Mouse (Mus musculus): ENCODE data around the gene Prss8. TPM values are rescaled to one million over a fixed set of nuclear protein-coding genes. Genes with fewer than 3 reads are reported as not detected.
A peak's percentile ranks its signal among the peaks of the same experiment; 100 is the strongest.
"Not testable (repeated sequence)": the region's sequence is repeated elsewhere in the genome, so short reads cannot be mapped to it uniquely, and the experiment has no call there.

The Prss8 gene
- polyA plus RNA-seq, 1 experiment from 2014 or later: 48.8 TPM

- no peaks in the 10 kb centered on the region for H3K27me3 ChIP-seq (ENCODE audit: insufficient read depth, low read length)
- peak; percentile 29; the same call in 1 of the 2 replicates for TF ChIP-seq CTCF (IDR thresholded peaks at IDR 0.05; ENCODE audit: low read depth)
- DNase-seq (peak; percentile 92), ATAC-seq (ENCODE audit: insufficient read depth) (peak; percentile 95)
- H3K4me2 ChIP-seq: peak within 1 kb of the TSS; percentile 85
- H3K9ac ChIP-seq: peak within 1 kb of the TSS; percentile 92
- no peaks in the 10 kb centered on the region for H3K9me3 ChIP-seq (ENCODE audit: low read depth, low read length)
- H3K4me1 ChIP-seq (ENCODE audit: insufficient read depth): no peaks in the 10 kb centered on the region
- peak within 1 kb of the TSS; percentile 87 for H3K27ac ChIP-seq (ENCODE audit: low read depth)
- 4% methylated on average over 38 of the region's 38 CpGs for WGBS
- H3K4me3 ChIP-seq (ENCODE audit: low read depth, low read length): peak within 1 kb of the TSS; percentile 77
- H3K36me3 ChIP-seq (ENCODE audit: insufficient read depth): peaks cover 41% of the 10 kb centered on the region
Measured at GRCm38 (mm10) chr7:127903971-127904796, 25.7 kb downstream of the Prss8 start, which contains the start of gene Bckdk. Bckdk (plus strand) TSS chr7:127904082.

- DNase-seq (no peak), ATAC-seq (ENCODE audit: insufficient read depth) (no peak)
- Histone ChIP-seq H3K4me3 (ENCODE audit: low read depth, low read length) (no peak overlapping the region), H3K27ac (ENCODE audit: low read depth) (no peak overlapping the region), H3K9ac (no peak overlapping the region), H3K36me3 (ENCODE audit: insufficient read depth) (peaks cover 17% of the 10 kb centered on the region), H3K9me3 (ENCODE audit: low read depth, low read length) (no peaks in the 10 kb centered on the region), H3K4me1 (ENCODE audit: insufficient read depth) (no peaks in the 10 kb centered on the region), H3K4me2 (no peak overlapping the region), H3K27me3 (ENCODE audit: insufficient read depth, low read length) (no peaks in the 10 kb centered on the region)
- no peak for TF ChIP-seq CTCF (IDR thresholded peaks at IDR 0.05; ENCODE audit: low read depth)
- WGBS: 70% methylated on average over 2 of the region's 2 CpGs
Measured at GRCm38 (mm10) chr7:127901772-127902171, 28.1 kb downstream of the Prss8 start.

- no peak overlapping the region for H3K4me3 ChIP-seq (ENCODE audit: low read depth, low read length)
- no peak overlapping the region for H3K4me2 ChIP-seq
- H3K9ac ChIP-seq: no peak overlapping the region
- H3K27ac ChIP-seq (ENCODE audit: low read depth): no peak overlapping the region
- no peaks in the 10 kb centered on the region for H3K4me1 ChIP-seq (ENCODE audit: insufficient read depth)
- no peak for TF ChIP-seq CTCF (IDR thresholded peaks at IDR 0.05; ENCODE audit: low read depth)
- no peak for ATAC-seq (ENCODE audit: insufficient read depth)
- no peaks in the 10 kb centered on the region for H3K27me3 ChIP-seq (ENCODE audit: insufficient read depth, low read length)
- H3K9me3 ChIP-seq (ENCODE audit: low read depth, low read length): no peaks in the 10 kb centered on the region
- WGBS: 31% methylated on average over 7 of the region's 7 CpGs
- H3K36me3 ChIP-seq (ENCODE audit: insufficient read depth): no peaks in the 10 kb centered on the region
- DNase-seq: no peak
Measured at GRCm38 (mm10) chr7:127899997-127900396, 29.9 kb downstream of the Prss8 start.

DNA sequence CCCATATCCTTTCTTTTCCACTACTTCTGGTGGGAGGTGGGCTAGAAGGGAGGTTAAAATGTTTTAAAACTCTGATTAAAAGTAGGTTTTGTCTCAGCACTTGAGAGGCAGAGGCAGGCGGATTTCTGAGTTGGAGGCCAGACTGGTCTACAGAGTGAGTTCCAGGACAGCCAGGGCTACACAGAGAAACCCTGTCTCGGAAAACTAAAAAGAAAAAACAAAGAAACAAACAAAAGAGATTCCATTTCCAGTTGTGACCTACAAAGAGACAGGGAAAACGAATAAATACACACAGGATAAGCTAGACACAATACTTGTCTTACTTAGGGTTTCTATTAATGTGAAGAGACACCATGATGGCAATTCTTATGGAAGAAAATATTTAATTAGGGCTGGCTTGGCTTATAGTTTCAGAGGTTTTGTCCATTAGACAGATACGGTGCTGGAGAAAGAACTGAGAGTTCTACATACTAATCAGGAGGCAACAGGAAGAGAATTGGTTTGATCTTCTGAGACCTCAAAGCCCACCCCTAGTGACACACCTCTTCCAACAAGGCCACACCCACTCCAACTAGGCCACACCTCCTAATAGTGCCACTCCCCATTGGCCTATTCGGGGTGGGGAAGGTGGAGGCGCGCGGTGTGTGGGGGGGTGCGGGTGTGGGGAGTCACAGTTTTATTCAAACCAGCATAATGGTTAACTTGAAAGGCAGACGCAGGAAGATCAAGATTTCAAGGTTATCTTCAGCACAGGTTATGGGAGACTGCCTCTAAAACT lies 31.5 kb downstream of the Prss8 start:
- DNase-seq: no peak
- ATAC-seq (ENCODE audit: insufficient read depth): no peak
- no peaks in the 10 kb centered on the region for H3K27me3 ChIP-seq (ENCODE audit: insufficient read depth, low read length)
- peaks cover 8% of the 10 kb centered on the region for H3K4me1 ChIP-seq (ENCODE audit: insufficient read depth)
- no peak for TF ChIP-seq CTCF (IDR thresholded peaks at IDR 0.05; ENCODE audit: low read depth)
- H3K36me3 ChIP-seq (ENCODE audit: insufficient read depth): peaks cover 5% of the 10 kb centered on the region; the same call in 1 of the 2 replicates
- WGBS: 32% methylated on average over 10 of the region's 10 CpGs
- no peak overlapping the region for H3K27ac ChIP-seq (ENCODE audit: low read depth)
- no peak overlapping the region for H3K4me2 ChIP-seq
- no peaks in the 10 kb centered on the region for H3K9me3 ChIP-seq (ENCODE audit: low read depth, low read length)
- no peak overlapping the region for H3K9ac ChIP-seq
- no peak overlapping the region for H3K4me3 ChIP-seq (ENCODE audit: low read depth, low read length)

- no peak overlapping the region for H3K27ac ChIP-seq (ENCODE audit: low read depth)
- no peak overlapping the region for H3K9ac ChIP-seq
- no peak overlapping the region for H3K4me2 ChIP-seq
- H3K4me1 ChIP-seq (ENCODE audit: insufficient read depth): peaks cover 8% of the 10 kb centered on the region
- no peak for TF ChIP-seq CTCF (IDR thresholded peaks at IDR 0.05; ENCODE audit: low read depth)
- H3K9me3 ChIP-seq (ENCODE audit: low read depth, low read length): no peaks in the 10 kb centered on the region
- H3K36me3 ChIP-seq (ENCODE audit: insufficient read depth): peaks cover 13% of the 10 kb centered on the region; the same call in 1 of the 2 replicates
- H3K4me3 ChIP-seq (ENCODE audit: low read depth, low read length): no peak overlapping the region
- WGBS: 83% methylated on average over 7 of the region's 7 CpGs
- ATAC-seq (ENCODE audit: insufficient read depth) (no peak), DNase-seq (no peak)
- no peaks in the 10 kb centered on the region for H3K27me3 ChIP-seq (ENCODE audit: insufficient read depth, low read length)
Measured at GRCm38 (mm10) chr7:127897542-127897941, 32.4 kb downstream of the Prss8 start.

GRCm38 (mm10) chr7:127896384-127896783 lies 33.5 kb downstream of the Prss8 start:
- H3K36me3 ChIP-seq (ENCODE audit: insufficient read depth): peaks cover 20% of the 10 kb centered on the region; the same call in 1 of the 2 replicates
- H3K9me3 ChIP-seq (ENCODE audit: low read depth, low read length): no peaks in the 10 kb centered on the region
- WGBS: 54% methylated on average over 13 of the region's 13 CpGs
- H3K4me3 ChIP-seq (ENCODE audit: low read depth, low read length): no peak overlapping the region
- no peak overlapping the region for H3K4me2 ChIP-seq
- peak; percentile 69 for TF ChIP-seq CTCF (IDR thresholded peaks at IDR 0.05; ENCODE audit: low read depth)
- H3K27ac ChIP-seq (ENCODE audit: low read depth): no peak overlapping the region
- no peaks in the 10 kb centered on the region for H3K27me3 ChIP-seq (ENCODE audit: insufficient read depth, low read length)
- no peak overlapping the region for H3K9ac ChIP-seq
- DNase-seq: peak; percentile 62
- H3K4me1 ChIP-seq (ENCODE audit: insufficient read depth): peaks cover 8% of the 10 kb centered on the region
- no peak for ATAC-seq (ENCODE audit: insufficient read depth)

DNA sequence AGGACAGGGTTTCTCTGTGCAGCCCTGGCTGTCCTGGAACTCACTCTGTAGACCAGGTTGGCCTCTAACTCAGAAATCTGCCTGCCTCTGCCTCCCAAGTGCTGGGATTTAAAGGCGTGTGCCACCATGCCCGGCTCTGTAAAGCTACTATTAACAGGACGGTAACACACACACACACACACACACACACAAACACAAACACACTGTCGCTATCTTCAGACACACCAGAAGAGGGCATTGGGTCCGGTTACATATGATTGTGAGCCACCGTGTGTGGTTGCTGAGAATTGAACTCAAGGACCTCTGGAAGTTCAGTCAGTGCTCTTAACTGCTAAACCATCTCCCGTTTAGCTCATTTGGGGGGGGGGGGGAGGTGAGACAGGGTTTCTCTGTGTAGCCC lies 34.0 kb downstream of the Prss8 start:
- Histone ChIP-seq H3K36me3 (ENCODE audit: insufficient read depth) (peaks cover 21% of the 10 kb centered on the region; the same call in 1 of the 2 replicates), H3K4me2 (peak overlapping the region; percentile 88), H3K4me3 (ENCODE audit: low read depth, low read length) (peak overlapping the region; percentile 67; the same call in 1 of the 2 replicates), H3K27ac (ENCODE audit: low read depth) (0 out of 2 replicates have a peak overlapping the region, but pooled peaks have one; percentile 33)
- ATAC-seq (ENCODE audit: insufficient read depth); H3K9ac ChIP-seq; H3K27me3 ChIP-seq (ENCODE audit: insufficient read depth, low read length); H3K9me3 ChIP-seq (ENCODE audit: low read depth, low read length); DNase-seq; H3K4me1 ChIP-seq (ENCODE audit: insufficient read depth): not testable (repeated sequence)
- WGBS: 71% methylated on average over 7 of the region's 7 CpGs

Measured in lung, embryonic 14.5 days (tissue).